Mouse (Mus musculus) heart, adult 2 months (tissue): ENCODE data around the gene BC034090. TPM values are rescaled to one million over a fixed set of nuclear protein-coding genes. Genes with fewer than 3 reads are reported as not detected.
A peak's percentile ranks its signal among the peaks of the same experiment; 100 is the strongest.

Experiments used
- DNase-seq, 2 experiments: peaks; one replicate each; pipeline ENCODE4 v3.0.0; 2021
- H3K27ac ChIP-seq: fragments of 200-600 bp; 2 replicates; pipeline ENCODE4 v1.8.1; 2022
- H3K27me3 ChIP-seq: fragments of 200-500 bp; 2 replicates; pipeline ENCODE4 v1.6.1; 2012; ENCODE audit warnings: mild to moderate bottlenecking, low read length, inconsistent platforms, mixed read lengths; ENCODE audit not compliant: control insufficient read depth, insufficient read depth
- H3K36me3 ChIP-seq: fragments of 200-500 bp; 2 replicates; pipeline ENCODE4 v1.6.1; 2012; ENCODE audit warnings: low read length, inconsistent platforms; ENCODE audit not compliant: control insufficient read depth, insufficient read depth
- H3K4me1 ChIP-seq: fragments of 200-500 bp; 2 replicates; pipeline ENCODE4 v1.6.1; 2011; ENCODE audit warnings: low read length; ENCODE audit not compliant: control insufficient read depth, insufficient read depth
- H3K4me3 ChIP-seq: fragments of 200-600 bp; 2 replicates; pipeline ENCODE4 v1.8.1; 2022
- H3K79me2 ChIP-seq: fragments of 200-500 bp; replicated peaks from 2 replicates; pipeline ENCODE4 v1.6.1; 2012; ENCODE audit warnings: mild to moderate bottlenecking, inconsistent platforms, low read length, moderate library complexity, mixed read lengths; ENCODE audit not compliant: control insufficient read depth, insufficient read depth
- H3K9ac ChIP-seq: fragments of 200-500 bp; 2 replicates; pipeline ENCODE4 v1.6.1; 2012; ENCODE audit warnings: low read depth, mild to moderate bottlenecking, control low read depth, inconsistent platforms, low read length, mixed read lengths
- CTCF ChIP-seq: fragments of 200-600 bp; IDR thresholded peaks from 2 replicates; pipeline ENCODE4 v1.8.1; 2022; ENCODE audit warnings: antibody characterized with exemption, mild to moderate bottlenecking, moderate library complexity
- EP300 ChIP-seq: fragments of 200-500 bp; IDR thresholded peaks from 2 replicates; pipeline ENCODE4 v1.6.1; 2011; ENCODE audit warnings: low read depth, low read length, control low read depth; ENCODE audit not compliant: insufficient read depth
- POLR2A ChIP-seq: fragments of 200-500 bp; IDR thresholded peaks from 2 replicates; pipeline ENCODE4 v1.6.1; 2011; ENCODE audit warnings: mild to moderate bottlenecking, low read depth, low read length, control low read depth; ENCODE audit not compliant: insufficient read depth
- WGBS: fragments of 180-500 bp; shearing (Covaris S2); methylation state at CpG from one replicate; pipeline ENCODE4 v1.1.7; 2018; 5-methylcytosine and 5-hydroxymethylcytosine counted together
- intact Hi-C: fragments of 180-260 bp; cut with DNase I; formaldehyde crosslinking; loops from one replicate; pipeline ENCODE4 v1.15.1; 2025
- polyA plus RNA-seq: library from polyadenylated mRNA; depleted of rRNA; stranded (reverse); fragments of >200 nt; gene quantifications from 2 replicates; pipeline ENCODE4 v1.2.3, GENCODE M21; 2012
- total RNA-seq, 2 experiments: library from RNA; stranded (reverse); gene quantifications; 2 replicates each; pipeline ENCODE4 v1.2.3; 2021

BC034090 gene
- total and polyA plus RNA-seq, 3 experiments = 31.8 to 37.5 (median 37.2) TPM

- H3K9ac ChIP-seq = no peak overlapping the region
- H3K36me3 ChIP-seq = peaks cover 3% of the 10 kb centered on the region
- H3K4me3 ChIP-seq = no peak overlapping the region
- peak overlapping the region; percentile 70 for H3K27ac ChIP-seq
- no peaks in the 10 kb centered on the region; the same call in 1 of the 2 replicates for H3K79me2 ChIP-seq
- H3K27me3 ChIP-seq = no peaks in the 10 kb centered on the region
- TF ChIP-seq EP300 (no peak), POLR2A (no peak), CTCF (no peak)
- peaks cover 32% of the 10 kb centered on the region for H3K4me1 ChIP-seq
- intact Hi-C loops = loop anchor here (10.0 kb wide), 1 partner anchor 451 kb away; no protein-coding TSS in a partner anchor
- DNase-seq = no peak
- 51% methylated on average over 2 of the region's 2 CpGs for WGBS
Observed at GRCm38 (mm10) chr1:155235641-155236040, 8.6 kb downstream of the BC034090 start.

- 16% methylated on average over 14 of the region's 14 CpGs for WGBS
- Histone ChIP-seq H3K27me3 (no peaks in the 10 kb centered on the region), H3K79me2 (no peaks in the 10 kb centered on the region), H3K4me1 (peaks cover 33% of the 10 kb centered on the region), H3K36me3 (peaks cover 3% of the 10 kb centered on the region), H3K4me3 (0 out of 2 replicates have a peak overlapping the region, but pooled peaks have one; percentile 10), H3K27ac (peak overlapping the region; percentile 91), H3K9ac (peak overlapping the region; percentile 43)
- intact Hi-C loops = loop anchor here (10.0 kb wide), 1 partner anchor 449 kb away; no protein-coding TSS in a partner anchor
- TF ChIP-seq CTCF (no peak), POLR2A (0 out of 2 replicates have a peak, but pooled peaks have one; percentile 13), EP300 (0 out of 2 replicates have a peak, but pooled peaks have one; percentile 69)
- peak; percentile 85 to 89 for DNase-seq
Observed at GRCm38 (mm10) chr1:155233931-155234607, 10.2 kb downstream of the BC034090 start.

GRCm38 (mm10) chr1:155233378-155233777 lies 10.9 kb downstream of the BC034090 start:
- Histone ChIP-seq H3K4me3 (no peak overlapping the region), H3K79me2 (no peaks in the 10 kb centered on the region), H3K27me3 (no peaks in the 10 kb centered on the region), H3K27ac (peak overlapping the region; percentile 91), H3K9ac (no peak overlapping the region), H3K4me1 (peaks cover 33% of the 10 kb centered on the region), H3K36me3 (peaks cover 3% of the 10 kb centered on the region)
- DNase-seq = no peak
- no peak for TF ChIP-seq EP300
- no peak for TF ChIP-seq POLR2A
- no peak for TF ChIP-seq CTCF
- intact Hi-C loops = loop anchor here (10.0 kb wide), 1 partner anchor 449 kb away; no protein-coding TSS in a partner anchor
- 53% methylated on average over 9 of the region's 9 CpGs for WGBS

- Histone ChIP-seq H3K79me2 (no peaks in the 10 kb centered on the region), H3K4me3 (no peak overlapping the region), H3K36me3 (peaks cover 3% of the 10 kb centered on the region), H3K27me3 (no peaks in the 10 kb centered on the region), H3K4me1 (peaks cover 29% of the 10 kb centered on the region), H3K9ac (no peak overlapping the region), H3K27ac (peak overlapping the region; percentile 91)
- intact Hi-C loops = loop anchor here (10.0 kb wide), 1 partner anchor 448 kb away; no protein-coding TSS in a partner anchor
- 51% methylated on average over 6 of the region's 6 CpGs for WGBS
- DNase-seq = no peak
- TF ChIP-seq CTCF (no peak), POLR2A (no peak), EP300 (no peak)
Observed at GRCm38 (mm10) chr1:155232786-155233185, 11.5 kb downstream of the BC034090 start.

GRCm38 (mm10) chr1:155232385-155232784 lies 11.9 kb downstream of the BC034090 start:
- no peak overlapping the region for H3K9ac ChIP-seq
- intact Hi-C loops = loop anchor here (10.0 kb wide), 1 partner anchor 448 kb away; no protein-coding TSS in a partner anchor
- no peaks in the 10 kb centered on the region for H3K79me2 ChIP-seq
- TF ChIP-seq EP300 (no peak), CTCF (no peak), POLR2A (no peak)
- no peak for DNase-seq
- H3K4me1 ChIP-seq = peaks cover 26% of the 10 kb centered on the region
- H3K27ac ChIP-seq = no peak overlapping the region; the same call in 1 of the 2 replicates
- H3K27me3 ChIP-seq = no peaks in the 10 kb centered on the region
- 62% methylated on average over 12 of the region's 12 CpGs for WGBS
- H3K4me3 ChIP-seq = no peak overlapping the region
- peaks cover 1% of the 10 kb centered on the region for H3K36me3 ChIP-seq
